Mouse (Mus musculus) limb, embryonic 14.5 days (tissue): ENCODE data around the gene Abcc2. TPM values are rescaled to one million over a fixed set of nuclear protein-coding genes. Genes with fewer than 3 reads are reported as not detected.
A peak's percentile ranks its signal among the peaks of the same experiment; 100 is the strongest.

Experiments used
- ATAC-seq: fragments of 200-750 bp; cut with Nextera tagmentation; 2 replicates; pipeline ENCODE4 v1.8.0; 2017; ENCODE audit warnings: low read depth, moderate number of reproducible peaks, moderate TSS enrichment; ENCODE audit not compliant: low FRiP score
- DNase-seq: peaks from one replicate; pipeline ENCODE4 v3.0.0-alpha.2; 2015; ENCODE audit warnings: low spot score
- H3K27ac ChIP-seq: fragments of 300-500 bp; sonication (generic); replicated peaks from 2 replicates; pipeline ENCODE4 v1.5.1; 2014; ENCODE audit warnings: low read depth, mild to moderate bottlenecking, low read length, moderate library complexity, mixed read lengths
- H3K27me3 ChIP-seq: fragments of 300-500 bp; sonication (generic); 2 replicates; pipeline ENCODE4 v1.6.1; 2014; ENCODE audit warnings: low read length, mixed read lengths; ENCODE audit not compliant: control insufficient read depth, insufficient read depth
- H3K36me3 ChIP-seq: fragments of 300-500 bp; sonication (generic); 2 replicates; pipeline ENCODE4 v1.6.1; 2014; ENCODE audit warnings: mild to moderate bottlenecking, low read length, moderate library complexity, mixed read lengths; ENCODE audit not compliant: control insufficient read depth, insufficient read depth
- H3K4me1 ChIP-seq: fragments of 300-500 bp; sonication (generic); 2 replicates; pipeline ENCODE4 v1.6.1; 2014; ENCODE audit warnings: antibody characterized with exemption, low read length, mixed read lengths; ENCODE audit not compliant: control insufficient read depth, insufficient read depth
- H3K4me2 ChIP-seq: fragments of 300-500 bp; sonication (generic); replicated peaks from 2 replicates; pipeline ENCODE4 v1.6.1; 2014; ENCODE audit warnings: low read depth, mild to moderate bottlenecking, low read length, moderate library complexity; ENCODE audit not compliant: severe bottlenecking
- H3K4me3 ChIP-seq: fragments of 300-500 bp; sonication (generic); replicated peaks from 2 replicates; pipeline ENCODE4 v1.5.1; 2014; ENCODE audit warnings: low read length
- H3K9ac ChIP-seq: fragments of 300-500 bp; sonication (generic); 2 replicates; pipeline ENCODE4 v1.6.1; 2014; ENCODE audit warnings: mild to moderate bottlenecking, low read depth, low read length, moderate library complexity; ENCODE audit not compliant: severe bottlenecking
- H3K9me3 ChIP-seq: fragments of 300-500 bp; sonication (generic); 2 replicates; pipeline ENCODE4 v1.6.1; 2016; ENCODE audit warnings: low read length; ENCODE audit not compliant: control insufficient read depth
- POLR2A ChIP-seq: fragments of 200-500 bp; IDR thresholded peaks from 2 replicates; pipeline ENCODE4 v1.8.0; 2012; ENCODE audit warnings: inconsistent platforms, mild to moderate bottlenecking, moderate library complexity, borderline replicate concordance; ENCODE audit not compliant: insufficient read depth, insufficient read length; ENCODE audit errors: extremely low read depth
- WGBS: fragments of 180-500 bp; shearing (Covaris S2); extraction: QIAGEN DNeasy Blood & Tissue Kit; methylation state at CpG from one replicate; pipeline ENCODE4 v1.1.7; 2014; 5-methylcytosine and 5-hydroxymethylcytosine counted together
- polyA plus RNA-seq, 2 experiments: library from polyadenylated mRNA; depleted of rRNA in 1 of 2; stranded (reverse) in 1 of 2; unstranded in 1 of 2; fragments of >200 nt; fragmentation: Nextera tagmentation in 1 of 2; extraction: Ambion mirVana in 1 of 2; gene quantifications; 2 replicates each; pipeline versions ENCODE4 v1.2.1 to v1.2.3; 2012 to 2014

Abcc2 gene
- polyA plus RNA-seq, 2 experiments, result 0.11 to 0.32 TPM

- peak within 1 kb of the TSS; percentile 55 for H3K4me2 ChIP-seq
- ATAC-seq (peak; percentile 89), DNase-seq (peak; percentile 99)
- peak within 1 kb of the TSS; percentile 73 for H3K4me3 ChIP-seq
- under 1% methylated on average over 54 of the region's 62 CpGs for WGBS
- TF ChIP-seq POLR2A, result peak; percentile 95
- H3K36me3 ChIP-seq, result peaks cover 24% of the 10 kb centered on the region
- 0 out of 2 replicates have a peak, but pooled peaks cover 3% of the 10 kb centered on the region for H3K4me1 ChIP-seq
- H3K9ac ChIP-seq, result peak within 1 kb of the TSS; percentile 79
- H3K27ac ChIP-seq, result peak within 1 kb of the TSS; percentile 94
- no peaks in the 10 kb centered on the region for H3K27me3 ChIP-seq
- H3K9me3 ChIP-seq, result no peaks in the 10 kb centered on the region
Measured at GRCm38 (mm10) chr19:43752489-43753225, 29.3 kb upstream of the Abcc2 start, which contains the start of the genes Cutc and Cox15. TSS of gene Cutc (plus strand) at chr19:43752996. TSS of gene Cox15 (minus strand) at chr19:43753000.

GRCm38 (mm10) chr19:43753226-43753835, 28.7 kb upstream of the Abcc2 start:
- no peaks in the 10 kb centered on the region for H3K9me3 ChIP-seq
- H3K4me1 ChIP-seq, result 0 out of 2 replicates have a peak, but pooled peaks cover 3% of the 10 kb centered on the region
- WGBS, result 2% methylated on average over 18 of the region's 24 CpGs
- peak overlapping the region; percentile 55 for H3K4me2 ChIP-seq
- H3K27me3 ChIP-seq, result no peaks in the 10 kb centered on the region
- ATAC-seq (peak; percentile 82), DNase-seq (peak; percentile 75)
- peak overlapping the region; percentile 79 for H3K9ac ChIP-seq
- peaks cover 17% of the 10 kb centered on the region for H3K36me3 ChIP-seq
- H3K27ac ChIP-seq, result peak overlapping the region; percentile 94
- H3K4me3 ChIP-seq, result peak overlapping the region; percentile 73
- no peak for TF ChIP-seq POLR2A

- no peaks in the 10 kb centered on the region for H3K9me3 ChIP-seq
- DNase-seq, result no peak
- no peaks in the 10 kb centered on the region for H3K27me3 ChIP-seq
- H3K4me2 ChIP-seq, result no peak overlapping the region
- H3K9ac ChIP-seq, result no peak overlapping the region
- WGBS, result 80% methylated on average over 2 of the region's 2 CpGs
- no peak overlapping the region for H3K4me3 ChIP-seq
- TF ChIP-seq POLR2A, result no peak
- H3K4me1 ChIP-seq, result 0 out of 2 replicates have a peak, but pooled peaks cover 3% of the 10 kb centered on the region
- ATAC-seq, result no peak
- peaks cover 8% of the 10 kb centered on the region for H3K36me3 ChIP-seq
- H3K27ac ChIP-seq, result no peak overlapping the region
Measured at GRCm38 (mm10) chr19:43754237-43754636, 27.8 kb upstream of the Abcc2 start.

- Histone ChIP-seq H3K4me3 (no peak overlapping the region), H3K9me3 (no peaks in the 10 kb centered on the region), H3K27me3 (no peaks in the 10 kb centered on the region), H3K4me2 (no peak overlapping the region), H3K4me1 (0 out of 2 replicates have a peak, but pooled peaks cover 3% of the 10 kb centered on the region), H3K36me3 (peaks cover 5% of the 10 kb centered on the region), H3K9ac (no peak overlapping the region), H3K27ac (no peak overlapping the region)
- DNase-seq (no peak), ATAC-seq (no peak)
- 69% methylated on average over 2 of the region's 2 CpGs for WGBS
- TF ChIP-seq POLR2A, result no peak
Measured at GRCm38 (mm10) chr19:43754872-43755271, 27.1 kb upstream of the Abcc2 start.

GRCm38 (mm10) chr19:43760504-43760903, 21.5 kb upstream of the Abcc2 start:
- peak; percentile 64 for DNase-seq
- Histone ChIP-seq H3K4me1 (no peaks in the 10 kb centered on the region), H3K9me3 (no peaks in the 10 kb centered on the region), H3K9ac (no peak overlapping the region), H3K27ac (no peak overlapping the region), H3K4me3 (no peak overlapping the region), H3K4me2 (no peak overlapping the region), H3K36me3 (no peaks in the 10 kb centered on the region; the same call in 1 of the 2 replicates), H3K27me3 (no peaks in the 10 kb centered on the region)
- no peak for TF ChIP-seq POLR2A
- WGBS, result 23% methylated on average over 6 of the region's 6 CpGs
- ATAC-seq, result no peak
